Mouse (Mus musculus) neural tube, embryonic 10.5 days (tissue): ENCODE results near the gene Plcl1.
"Not testable (repeated sequence)": the region's sequence is repeated elsewhere in the genome, so short reads cannot be mapped to it uniquely, and the experiment has no call there.

Source experiments
- DNase-seq: peaks from one replicate; pipeline ENCODE4 v3.0.0-alpha.2; 2017; ENCODE audit warnings: low spot score; ENCODE audit errors: extremely low spot score

Gene Plcl1

GRCm38 (mm10) chr1:55438617-55439016, 32.9 kb downstream of the Plcl1 start:
- no peak for DNase-seq

GRCm38 (mm10) chr1:55445043-55445688, 39.4 kb downstream of the Plcl1 start:
- DNase-seq, result no peak

GRCm38 (mm10) chr1:55445689-55446044, 39.9 kb downstream of the Plcl1 start:
- no peak for DNase-seq

- DNase-seq, result no peak
Observed at GRCm38 (mm10) chr1:55446273-55446672, 40.6 kb downstream of the Plcl1 start.

GRCm38 (mm10) chr1:55446876-55447275, 41.2 kb downstream of the Plcl1 start:
- DNase-seq, result no peak

- no peak for DNase-seq
Observed at GRCm38 (mm10) chr1:55447661-55448060, 41.9 kb downstream of the Plcl1 start.

- no peak for DNase-seq
Observed at GRCm38 (mm10) chr1:55448104-55448503, 42.4 kb downstream of the Plcl1 start.

GRCm38 (mm10) chr1:55449779-55450178, 44.1 kb downstream of the Plcl1 start:
- DNase-seq, result no peak

GRCm38 (mm10) chr1:55454119-55454518, 48.4 kb downstream of the Plcl1 start:
- no peak for DNase-seq

GRCm38 (mm10) chr1:55462301-55462700, 56.6 kb downstream of the Plcl1 start:
- DNase-seq, result no peak

GRCm38 (mm10) chr1:55473756-55474155, 68.0 kb downstream of the Plcl1 start:
- no peak for DNase-seq

GRCm38 (mm10) chr1:55474976-55475375, 69.3 kb downstream of the Plcl1 start:
- no peak for DNase-seq

GRCm38 (mm10) chr1:55487371-55487770, 81.7 kb downstream of the Plcl1 start:
- not testable (repeated sequence) for DNase-seq

- DNase-seq, result no peak
Observed at GRCm38 (mm10) chr1:55488261-55488660, 82.5 kb downstream of the Plcl1 start.

- DNase-seq, result no peak
Observed at GRCm38 (mm10) chr1:55489355-55489754, 83.6 kb downstream of the Plcl1 start.

GRCm38 (mm10) chr1:55499872-55500271, 94.2 kb downstream of the Plcl1 start:
- DNase-seq, result no peak

GRCm38 (mm10) chr1:55500981-55501682, 95.4 kb downstream of the Plcl1 start:
- no peak for DNase-seq

GRCm38 (mm10) chr1:55505811-55506210, 100.1 kb downstream of the Plcl1 start:
- DNase-seq, result no peak

- no peak for DNase-seq
Observed at GRCm38 (mm10) chr1:55507061-55507460, 101.3 kb downstream of the Plcl1 start.

GRCm38 (mm10) chr1:55509587-55509986, 103.9 kb downstream of the Plcl1 start:
- no peak for DNase-seq

GRCm38 (mm10) chr1:55512165-55512564, 106.4 kb downstream of the Plcl1 start:
- no peak for DNase-seq

GRCm38 (mm10) chr1:55512799-55513198, 107.1 kb downstream of the Plcl1 start:
- DNase-seq, result not testable (repeated sequence)

- DNase-seq, result no peak
Observed at GRCm38 (mm10) chr1:55517182-55517581, 111.5 kb downstream of the Plcl1 start.
